Mouse (Mus musculus): ENCODE data around the gene Tspan17.

The Tspan17 gene

GRCm38 (mm10) chr13:54788740-54789560, at the start of gene Tspan17:
Gene Tspan17, plus strand, starts transcription at chr13:54789377.
- peak; percentile 98 for DNase-seq

- DNase-seq = no peak
Observed at GRCm38 (mm10) chr13:54746110-54746509, 43.1 kb upstream of the Tspan17 start.

- no peak for DNase-seq
Observed at GRCm38 (mm10) chr13:54746896-54747295, 42.3 kb upstream of the Tspan17 start.

- DNase-seq = no peak
Observed at GRCm38 (mm10) chr13:54748190-54748589, 41.0 kb upstream of the Tspan17 start.

GRCm38 (mm10) chr13:54748721-54749060, 40.5 kb upstream of the Tspan17 start:
- DNase-seq = no peak

- DNase-seq = peak; percentile 89
Observed at GRCm38 (mm10) chr13:54749061-54749863, 39.9 kb upstream of the Tspan17 start.

GRCm38 (mm10) chr13:54749864-54750411, 39.2 kb upstream of the Tspan17 start, which contains the start of gene Gprin1:
Gene Gprin1, minus strand, starts transcription at chr13:54749874.
- no peak for DNase-seq

- peak; percentile 68 for DNase-seq
Observed at GRCm38 (mm10) chr13:54750699-54751098, 38.5 kb upstream of the Tspan17 start.

- DNase-seq = no peak
Observed at GRCm38 (mm10) chr13:54752656-54753055, 36.5 kb upstream of the Tspan17 start.

GRCm38 (mm10) chr13:54753733-54754132, 35.4 kb upstream of the Tspan17 start:
- DNase-seq = no peak

GRCm38 (mm10) chr13:54754169-54755080, 34.8 kb upstream of the Tspan17 start:
- no peak for DNase-seq

GRCm38 (mm10) chr13:54755201-54755830, 33.9 kb upstream of the Tspan17 start:
- no peak for DNase-seq

- no peak for DNase-seq
Observed at GRCm38 (mm10) chr13:54756156-54756712, 32.9 kb upstream of the Tspan17 start.

- DNase-seq = no peak
Observed at GRCm38 (mm10) chr13:54757093-54757830, 31.9 kb upstream of the Tspan17 start.

- peak; percentile 96 for DNase-seq
Observed at GRCm38 (mm10) chr13:54758045-54758755, 31.0 kb upstream of the Tspan17 start.

GRCm38 (mm10) chr13:54758756-54759470, 30.3 kb upstream of the Tspan17 start:
- no peak for DNase-seq

- DNase-seq = peak; percentile 25
Observed at GRCm38 (mm10) chr13:54759496-54759895, 29.7 kb upstream of the Tspan17 start.

GRCm38 (mm10) chr13:54760164-54760795, 28.9 kb upstream of the Tspan17 start:
- DNase-seq = peak; percentile 60

GRCm38 (mm10) chr13:54760906-54761305, 28.3 kb upstream of the Tspan17 start:
- no peak for DNase-seq

Data from embryo, embryonic 11 days (tissue).